Mouse (Mus musculus) testis, adult 2 months (tissue): ENCODE data around the gene Efcab12.

Experiments
- CTCF ChIP-seq: fragments of 200-500 bp; IDR thresholded peaks from 2 replicates; pipeline ENCODE4 v1.5.1; 2012; ENCODE audit warnings: low read depth, mild to moderate bottlenecking, inconsistent platforms, low read length, moderate library complexity; ENCODE audit not compliant: control insufficient read depth, insufficient read depth, insufficient replicate concordance
- POLR2A ChIP-seq: fragments of 200-500 bp; IDR thresholded peaks from 2 replicates; pipeline ENCODE4 v1.6.1; 2012; ENCODE audit warnings: low read depth, mild to moderate bottlenecking, inconsistent platforms, low read length, moderate library complexity; ENCODE audit not compliant: control insufficient read depth

DNA sequence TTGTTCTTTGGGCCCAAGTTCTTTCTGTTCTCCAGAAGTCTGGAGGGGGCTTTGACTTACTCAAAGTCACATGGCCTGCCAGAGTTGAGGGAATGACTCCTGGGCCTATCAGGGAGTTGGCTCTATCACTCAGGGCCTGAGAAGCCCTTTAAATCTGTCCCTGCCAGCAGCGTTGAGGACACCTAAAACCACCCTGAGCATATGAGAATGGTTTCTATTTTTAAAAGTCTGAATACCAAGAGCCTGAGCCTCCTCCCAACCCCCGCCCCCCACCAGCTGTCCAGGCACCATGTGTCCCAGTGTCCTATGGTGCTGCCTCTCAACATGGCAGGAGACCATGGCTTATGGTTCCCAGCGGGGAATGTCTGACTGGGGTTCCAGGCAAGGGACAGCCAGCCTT is 62.4 kb downstream of the Efcab12 start:
- TF ChIP-seq CTCF (no peak), POLR2A (no peak)
